Mouse (Mus musculus): ENCODE results near the gene 9230104L09Rik. TPM values are rescaled to one million over a fixed set of nuclear protein-coding genes. Genes with fewer than 3 reads are reported as not detected.

Gene 9230104L09Rik
- total RNA-seq (2023): not detected

GRCm38 (mm10) chr2:148864966-148865365 lies at the start of gene 9230104L09Rik:
9230104L09Rik (minus strand) TSS chr2:148865038.

GRCm38 (mm10) chr2:148875335-148875811 lies 10.5 kb upstream of the 9230104L09Rik start, which contains the start of gene Cst3:
Cst3 (minus strand) TSS chr2:148875692.

DNA sequence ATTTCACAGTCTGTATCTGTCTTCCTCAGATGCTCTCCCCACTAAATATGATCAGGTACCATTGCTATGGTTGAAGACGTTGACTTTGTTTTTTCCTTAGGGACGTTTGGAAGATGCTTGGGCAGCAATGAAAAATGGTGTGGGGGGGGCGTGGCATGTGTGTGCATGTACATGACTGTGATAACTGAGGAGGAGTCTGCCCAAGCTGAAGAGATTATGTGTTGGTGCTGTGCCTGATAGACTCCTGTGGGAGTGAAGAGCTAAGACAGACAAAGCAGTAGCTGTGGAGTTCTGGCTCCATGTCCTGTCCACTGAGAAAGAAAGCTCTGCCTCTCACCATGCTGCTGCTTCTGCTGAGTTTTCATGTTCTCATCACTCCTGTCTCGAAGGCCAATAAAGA lies 29.9 kb downstream of the 9230104L09Rik start, which contains the start of gene Cst9:
Cst9 (plus strand) TSS at position 236 of the 400 bp plus-strand sequence.

DNA sequence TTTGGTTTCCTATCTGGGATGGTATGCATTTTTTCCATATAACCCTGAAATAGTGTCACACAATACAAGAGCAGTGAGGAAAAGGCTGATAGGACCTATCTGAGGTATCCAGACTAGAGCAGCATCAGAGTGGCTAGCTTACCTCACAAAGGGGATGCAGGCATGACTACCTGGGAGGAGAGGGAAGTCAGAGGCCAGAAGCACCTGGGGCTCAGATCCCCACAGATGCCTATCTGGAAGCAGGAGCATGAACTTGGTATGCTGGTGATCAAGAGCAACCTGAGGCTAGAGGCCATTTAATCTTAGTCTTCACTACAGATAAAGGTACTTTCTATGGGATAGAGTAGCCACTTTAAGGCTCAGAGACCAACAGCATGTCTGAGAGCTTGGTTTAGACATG lies 44.9 kb downstream of the 9230104L09Rik start, which contains the start of gene Cst13:
Cst13 (plus strand) TSS at position 173 of the 400 bp plus-strand sequence.

DNA sequence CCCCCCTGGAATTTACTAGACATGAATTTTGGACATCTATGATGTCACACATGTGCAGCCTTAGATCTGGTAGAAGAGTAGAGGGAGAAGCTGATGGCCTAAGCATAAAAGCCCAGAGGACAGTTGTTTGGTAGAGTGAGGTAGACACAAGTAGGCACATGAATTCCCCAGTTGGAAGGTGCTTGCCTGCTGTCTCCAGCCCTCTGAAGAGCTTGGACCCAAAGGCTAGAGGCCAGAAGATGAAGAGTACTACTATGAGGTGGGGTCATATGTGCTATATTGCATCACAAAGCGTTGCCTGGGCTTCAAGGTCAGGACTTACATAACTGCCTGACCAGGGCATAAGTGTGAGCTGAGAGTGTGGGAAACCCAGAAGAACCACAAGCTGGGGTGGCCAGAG lies 66.4 kb downstream of the 9230104L09Rik start, which contains the start of gene Cst8:
Cst8 (plus strand) TSS at position 301 of the 400 bp plus-strand sequence.

Other genes starting within 250 kb of the 9230104L09Rik start
- 14.8 TPM for gene Nxt1, start 192.4 kb downstream of the 9230104L09Rik start, total RNA-seq (2023)
- gene Gzf1, start 184.0 kb downstream of the 9230104L09Rik start, total RNA-seq (2023): 6.7 TPM
- gene Napb, start 132.6 kb downstream of the 9230104L09Rik start, total RNA-seq (2023): 0.62 TPM
- not detected for gene Cstl1, start 114.7 kb downstream of the 9230104L09Rik start, total RNA-seq (2023)
- gene Cst11, start 93.5 kb downstream of the 9230104L09Rik start, total RNA-seq (2023): not detected
- gene 8030411F24Rik, start 83.0 kb downstream of the 9230104L09Rik start, total RNA-seq (2023): not detected
- gene Cst12, start 75.7 kb downstream of the 9230104L09Rik start, total RNA-seq (2023): not detected
- not detected for gene Cst8, start 66.3 kb downstream of the 9230104L09Rik start, total RNA-seq (2023)
- not detected for gene Cst13, start 45.0 kb downstream of the 9230104L09Rik start, total RNA-seq (2023)
- gene Cst9, start 29.9 kb downstream of the 9230104L09Rik start, total RNA-seq (2023): not detected
- 76.8 TPM for gene Cst3, start 10.7 kb upstream of the 9230104L09Rik start, total RNA-seq (2023)
- not detected for gene Gm1330, start 138.2 kb upstream of the 9230104L09Rik start, total RNA-seq (2023)
- not detected for gene Gm10750, start 152.2 kb upstream of the 9230104L09Rik start, total RNA-seq (2023)